Mouse (Mus musculus) forelimb bud, embryonic 11.5 days (tissue): ENCODE measurements around the gene Tmem186.

Experiments
- DNase-seq: peaks from one replicate; pipeline ENCODE4 v3.0.0-alpha.2; 2012; ENCODE audit warnings: low read depth, low spot score

The Tmem186 gene

GRCm38 (mm10) chr16:8667261-8667660, 29.7 kb upstream of the Tmem186 start:
- DNase-seq: no peak

GRCm38 (mm10) chr16:8666452-8666851, 28.9 kb upstream of the Tmem186 start:
- DNase-seq: no peak

- no peak for DNase-seq
These were observed 27.9 kb upstream of the Tmem186 start for GRCm38 (mm10) chr16:8665367-8665766.

GRCm38 (mm10) chr16:8663606-8664539, 26.4 kb upstream of the Tmem186 start:
- no peak for DNase-seq

- DNase-seq: no peak
These were observed 25.5 kb upstream of the Tmem186 start for GRCm38 (mm10) chr16:8663022-8663421.

- DNase-seq: no peak
These were observed 21.3 kb upstream of the Tmem186 start for GRCm38 (mm10) chr16:8658764-8659163.

- DNase-seq: no peak
These were observed 20.8 kb upstream of the Tmem186 start for GRCm38 (mm10) chr16:8658349-8658748.

GRCm38 (mm10) chr16:8656256-8656655, 18.7 kb upstream of the Tmem186 start:
- DNase-seq: no peak

GRCm38 (mm10) chr16:8655599-8655998, 18.1 kb upstream of the Tmem186 start:
- DNase-seq: no peak

- DNase-seq: no peak
These were observed 17.6 kb upstream of the Tmem186 start for GRCm38 (mm10) chr16:8655108-8655507.

GRCm38 (mm10) chr16:8650007-8650406, 12.5 kb upstream of the Tmem186 start:
- no peak for DNase-seq

- DNase-seq: no peak
These were observed 8.0 kb upstream of the Tmem186 start for GRCm38 (mm10) chr16:8645546-8645945.

- DNase-seq: no peak
These were observed 6.3 kb upstream of the Tmem186 start for GRCm38 (mm10) chr16:8643855-8644254.

GRCm38 (mm10) chr16:8639466-8640191, 2.1 kb upstream of the Tmem186 start:
- no peak for DNase-seq

GRCm38 (mm10) chr16:8638131-8638530, 619 bp upstream of the Tmem186 start:
- no peak for DNase-seq

- no peak for DNase-seq
These were observed 670 bp downstream of the Tmem186 start for GRCm38 (mm10) chr16:8636867-8637216.

GRCm38 (mm10) chr16:8631428-8631827, 6.1 kb downstream of the Tmem186 start:
- DNase-seq: no peak

- DNase-seq: no peak
These were observed 7.1 kb downstream of the Tmem186 start for GRCm38 (mm10) chr16:8630419-8630818.

GRCm38 (mm10) chr16:8620315-8621115, 17.0 kb downstream of the Tmem186 start:
- DNase-seq: no peak

- no peak for DNase-seq
These were observed 17.7 kb downstream of the Tmem186 start for GRCm38 (mm10) chr16:8619659-8620314.

GRCm38 (mm10) chr16:8613447-8613846, 24.1 kb downstream of the Tmem186 start:
- no peak for DNase-seq
